Mouse (Mus musculus) limb, embryonic 14.5 days (tissue): Measurements from ENCODE around the gene Tfe3. TPM values are rescaled to one million over a fixed set of nuclear protein-coding genes. Genes with fewer than 3 reads are reported as not detected.

Experiments used
- ATAC-seq: fragments of 200-750 bp; cut with Nextera tagmentation; 2 replicates; pipeline ENCODE4 v1.8.0; 2017; ENCODE audit warnings: low read depth, moderate number of reproducible peaks, moderate TSS enrichment; ENCODE audit not compliant: low FRiP score
- DNase-seq: peaks from one replicate; pipeline ENCODE4 v3.0.0-alpha.2; 2015; ENCODE audit warnings: low spot score
- H3K27ac ChIP-seq: fragments of 300-500 bp; sonication (generic); replicated peaks from 2 replicates; pipeline ENCODE4 v1.5.1; 2014; ENCODE audit warnings: low read depth, mild to moderate bottlenecking, low read length, moderate library complexity, mixed read lengths
- H3K27me3 ChIP-seq: fragments of 300-500 bp; sonication (generic); 2 replicates; pipeline ENCODE4 v1.6.1; 2014; ENCODE audit warnings: low read length, mixed read lengths; ENCODE audit not compliant: control insufficient read depth, insufficient read depth
- H3K36me3 ChIP-seq: fragments of 300-500 bp; sonication (generic); 2 replicates; pipeline ENCODE4 v1.6.1; 2014; ENCODE audit warnings: mild to moderate bottlenecking, low read length, moderate library complexity, mixed read lengths; ENCODE audit not compliant: control insufficient read depth, insufficient read depth
- H3K4me1 ChIP-seq: fragments of 300-500 bp; sonication (generic); 2 replicates; pipeline ENCODE4 v1.6.1; 2014; ENCODE audit warnings: antibody characterized with exemption, low read length, mixed read lengths; ENCODE audit not compliant: control insufficient read depth, insufficient read depth
- H3K4me2 ChIP-seq: fragments of 300-500 bp; sonication (generic); replicated peaks from 2 replicates; pipeline ENCODE4 v1.6.1; 2014; ENCODE audit warnings: low read depth, mild to moderate bottlenecking, low read length, moderate library complexity; ENCODE audit not compliant: severe bottlenecking
- H3K4me3 ChIP-seq: fragments of 300-500 bp; sonication (generic); replicated peaks from 2 replicates; pipeline ENCODE4 v1.5.1; 2014; ENCODE audit warnings: low read length
- H3K9ac ChIP-seq: fragments of 300-500 bp; sonication (generic); 2 replicates; pipeline ENCODE4 v1.6.1; 2014; ENCODE audit warnings: mild to moderate bottlenecking, low read depth, low read length, moderate library complexity; ENCODE audit not compliant: severe bottlenecking
- H3K9me3 ChIP-seq: fragments of 300-500 bp; sonication (generic); 2 replicates; pipeline ENCODE4 v1.6.1; 2016; ENCODE audit warnings: low read length; ENCODE audit not compliant: control insufficient read depth
- POLR2A ChIP-seq: fragments of 200-500 bp; IDR thresholded peaks from 2 replicates; pipeline ENCODE4 v1.8.0; 2012; ENCODE audit warnings: inconsistent platforms, mild to moderate bottlenecking, moderate library complexity, borderline replicate concordance; ENCODE audit not compliant: insufficient read depth, insufficient read length; ENCODE audit errors: extremely low read depth
- WGBS: fragments of 180-500 bp; shearing (Covaris S2); extraction: QIAGEN DNeasy Blood & Tissue Kit; methylation state at CpG from one replicate; pipeline ENCODE4 v1.1.7; 2014; 5-methylcytosine and 5-hydroxymethylcytosine counted together
- polyA plus RNA-seq, 2 experiments: library from polyadenylated mRNA; depleted of rRNA in 1 of 2; stranded (reverse) in 1 of 2; unstranded in 1 of 2; fragments of >200 nt; fragmentation: Nextera tagmentation in 1 of 2; extraction: Ambion mirVana in 1 of 2; gene quantifications; 2 replicates each; pipeline versions ENCODE4 v1.2.1 to v1.2.3; 2012 to 2014

The Tfe3 gene
- polyA plus RNA-seq, 2 experiments: 22.2 to 25.3 TPM

DNA sequence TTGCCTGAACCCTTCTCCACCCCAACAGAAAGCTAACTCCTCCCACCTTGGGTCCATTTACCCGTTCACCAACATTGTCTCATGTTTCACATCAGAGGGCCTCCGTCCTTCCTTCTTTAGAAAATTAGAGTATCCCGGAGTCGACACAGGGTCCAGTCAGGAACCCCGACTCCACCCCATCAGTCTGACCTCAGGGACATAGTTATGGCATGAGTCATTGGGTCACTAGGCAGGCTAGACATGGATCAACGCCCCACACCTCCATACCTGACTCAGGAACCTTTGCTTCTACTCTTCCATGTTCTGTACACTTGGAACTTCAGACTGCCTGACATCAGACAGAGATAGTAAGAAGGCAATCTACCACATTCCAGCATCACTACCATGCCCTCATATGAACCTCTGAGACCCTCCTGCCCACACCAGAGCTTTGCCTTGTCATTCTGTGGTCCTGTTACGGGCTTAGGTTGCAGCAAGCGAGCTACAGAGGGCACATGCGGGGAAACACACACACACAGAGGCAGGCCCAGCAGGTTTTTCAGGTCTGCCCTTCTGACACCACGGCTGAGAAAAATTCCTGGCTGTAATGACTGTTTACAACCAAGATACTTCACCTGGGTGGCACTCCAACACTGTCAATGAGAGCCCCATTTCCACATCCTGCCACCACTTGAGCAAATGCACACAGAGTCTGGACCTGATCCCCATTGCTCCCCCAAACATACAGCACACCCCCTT lies 22.1 kb upstream of the Tfe3 start:
- Histone ChIP-seq H3K9me3 (no peaks in the 10 kb centered on the region), H3K36me3 (peaks cover 8% of the 10 kb centered on the region; the same call in 1 of the 2 replicates), H3K4me1 (no peaks in the 10 kb centered on the region), H3K4me3 (no peak overlapping the region), H3K9ac (no peak overlapping the region), H3K27me3 (no peaks in the 10 kb centered on the region), H3K27ac (no peak overlapping the region), H3K4me2 (no peak overlapping the region)
- 48% methylated on average over 10 of the region's 10 CpGs for WGBS
- no peak for TF ChIP-seq POLR2A
- ATAC-seq: no peak
- no peak for DNase-seq

DNA sequence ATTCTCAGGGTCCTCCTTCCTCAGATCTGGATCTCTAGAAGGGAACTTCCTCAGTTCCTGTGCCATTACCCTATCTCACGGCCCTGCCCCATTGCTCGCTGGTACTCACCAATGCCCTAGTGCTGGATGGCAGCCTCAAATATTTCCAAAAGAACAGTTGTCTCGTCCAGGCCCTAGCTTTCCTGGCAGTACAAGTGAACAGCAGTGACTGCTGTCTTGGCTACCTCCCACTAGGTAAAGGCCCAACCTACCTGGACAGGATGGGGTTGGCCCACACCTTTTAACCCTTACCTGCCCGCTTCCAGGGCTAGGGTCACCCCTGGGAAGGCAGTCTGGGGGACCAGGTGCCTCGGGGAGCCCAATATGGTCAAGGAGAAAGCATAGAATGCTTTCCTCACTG lies 21.3 kb upstream of the Tfe3 start:
- no peak overlapping the region for H3K4me3 ChIP-seq
- no peak for ATAC-seq

DNA sequence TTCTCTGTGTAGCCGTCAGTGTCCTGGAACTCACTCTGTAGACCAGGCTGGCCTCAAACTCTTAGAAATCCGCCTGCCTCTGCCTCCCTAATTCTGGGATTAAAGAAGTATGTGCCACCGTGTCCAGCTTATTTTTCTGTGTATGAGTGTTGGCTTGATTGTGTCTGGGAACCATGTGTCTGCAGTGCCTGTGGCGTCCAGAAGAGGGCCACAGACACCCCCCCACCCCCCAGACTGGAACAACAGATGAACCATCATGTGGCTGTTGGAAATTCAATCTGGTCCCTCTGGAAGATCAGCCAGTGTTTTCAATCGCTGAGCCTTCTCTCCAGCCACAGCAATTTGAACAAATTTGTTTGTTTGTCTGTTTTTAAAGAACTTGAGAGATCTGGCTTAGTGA lies 18.9 kb upstream of the Tfe3 start:
- no peak overlapping the region for H3K9ac ChIP-seq
- no peaks in the 10 kb centered on the region for H3K9me3 ChIP-seq
- no peaks in the 10 kb centered on the region for H3K36me3 ChIP-seq
- DNase-seq (no peak), ATAC-seq (no peak)
- no peak overlapping the region for H3K27ac ChIP-seq
- no peak overlapping the region for H3K4me2 ChIP-seq
- 56% methylated on average over 5 of the region's 5 CpGs for WGBS
- TF ChIP-seq POLR2A: no peak
- no peak overlapping the region for H3K4me3 ChIP-seq
- no peaks in the 10 kb centered on the region for H3K27me3 ChIP-seq
- no peaks in the 10 kb centered on the region for H3K4me1 ChIP-seq

More for the DNA sequence above, 21.3 kb upstream of the Tfe3 start:
- Histone ChIP-seq H3K4me2 (no peak overlapping the region), H3K27me3 (no peaks in the 10 kb centered on the region), H3K4me1 (no peaks in the 10 kb centered on the region), H3K36me3 (no peaks in the 10 kb centered on the region), H3K9me3 (no peaks in the 10 kb centered on the region), H3K27ac (no peak overlapping the region), H3K9ac (no peak overlapping the region)
- WGBS: 70% methylated on average over 5 of the region's 5 CpGs
- no peak for TF ChIP-seq POLR2A
- no peak for DNase-seq

DNA sequence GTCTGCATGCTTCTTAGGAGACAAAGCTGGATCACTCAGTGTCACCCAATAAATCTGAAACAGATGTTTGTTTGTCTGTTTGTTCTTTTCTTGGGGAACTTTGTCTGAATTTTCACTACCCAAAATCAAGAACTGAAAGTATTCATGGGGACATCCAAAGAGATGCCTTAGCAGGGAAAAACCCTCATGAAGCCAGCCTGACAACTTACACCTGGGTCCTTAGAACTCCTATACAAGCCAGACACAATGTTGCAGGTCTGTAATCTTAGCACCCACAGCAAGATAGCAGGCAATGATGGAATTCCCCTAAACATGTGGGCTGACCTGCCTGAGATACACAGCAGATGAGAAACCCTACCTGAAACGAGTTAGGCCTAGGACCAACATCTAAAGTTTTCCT lies 17.4 kb upstream of the Tfe3 start:
- no peaks in the 10 kb centered on the region for H3K4me1 ChIP-seq
- no peaks in the 10 kb centered on the region for H3K27me3 ChIP-seq
- 54% methylated on average over 1 of the region's 1 CpGs for WGBS
- H3K9me3 ChIP-seq: no peaks in the 10 kb centered on the region
- DNase-seq: no peak
- H3K4me3 ChIP-seq: no peak overlapping the region
- H3K4me2 ChIP-seq: no peak overlapping the region
- ATAC-seq: no peak
- no peak overlapping the region for H3K27ac ChIP-seq
- no peak for TF ChIP-seq POLR2A
- no peak overlapping the region for H3K9ac ChIP-seq
- H3K36me3 ChIP-seq: no peaks in the 10 kb centered on the region

DNA sequence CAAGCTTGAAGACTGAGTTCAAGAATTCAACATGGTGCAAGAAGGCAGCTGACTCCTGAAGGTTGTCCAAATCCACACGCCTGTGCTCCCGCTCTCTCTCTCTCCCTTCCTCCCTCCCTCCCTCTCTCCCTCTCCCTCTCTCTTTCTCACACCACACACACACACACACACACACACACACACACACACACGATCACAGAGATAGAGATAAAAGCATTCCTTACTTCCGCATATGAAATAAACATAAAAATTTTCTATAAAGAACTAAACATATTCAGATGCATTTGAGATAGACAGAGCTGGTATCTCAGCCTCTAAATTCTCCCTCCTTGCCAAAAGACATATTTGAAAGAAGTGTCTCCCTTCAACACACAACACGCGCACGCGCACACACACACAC lies 16.9 kb upstream of the Tfe3 start:
- no peaks in the 10 kb centered on the region for H3K9me3 ChIP-seq
- no peak for ATAC-seq

More for the DNA sequence above, 16.9 kb upstream of the Tfe3 start:
- Histone ChIP-seq H3K36me3 (no peaks in the 10 kb centered on the region), H3K27me3 (no peaks in the 10 kb centered on the region), H3K4me3 (no peak overlapping the region), H3K4me2 (no peak overlapping the region), H3K9ac (no peak overlapping the region), H3K4me1 (no peaks in the 10 kb centered on the region), H3K27ac (no peak overlapping the region)
- no peak for TF ChIP-seq POLR2A
- no peak for DNase-seq
- 86% methylated on average over 8 of the region's 8 CpGs for WGBS
